ENCODE assay signal across 11 mouse cellular contexts in the genomic region with DNA sequence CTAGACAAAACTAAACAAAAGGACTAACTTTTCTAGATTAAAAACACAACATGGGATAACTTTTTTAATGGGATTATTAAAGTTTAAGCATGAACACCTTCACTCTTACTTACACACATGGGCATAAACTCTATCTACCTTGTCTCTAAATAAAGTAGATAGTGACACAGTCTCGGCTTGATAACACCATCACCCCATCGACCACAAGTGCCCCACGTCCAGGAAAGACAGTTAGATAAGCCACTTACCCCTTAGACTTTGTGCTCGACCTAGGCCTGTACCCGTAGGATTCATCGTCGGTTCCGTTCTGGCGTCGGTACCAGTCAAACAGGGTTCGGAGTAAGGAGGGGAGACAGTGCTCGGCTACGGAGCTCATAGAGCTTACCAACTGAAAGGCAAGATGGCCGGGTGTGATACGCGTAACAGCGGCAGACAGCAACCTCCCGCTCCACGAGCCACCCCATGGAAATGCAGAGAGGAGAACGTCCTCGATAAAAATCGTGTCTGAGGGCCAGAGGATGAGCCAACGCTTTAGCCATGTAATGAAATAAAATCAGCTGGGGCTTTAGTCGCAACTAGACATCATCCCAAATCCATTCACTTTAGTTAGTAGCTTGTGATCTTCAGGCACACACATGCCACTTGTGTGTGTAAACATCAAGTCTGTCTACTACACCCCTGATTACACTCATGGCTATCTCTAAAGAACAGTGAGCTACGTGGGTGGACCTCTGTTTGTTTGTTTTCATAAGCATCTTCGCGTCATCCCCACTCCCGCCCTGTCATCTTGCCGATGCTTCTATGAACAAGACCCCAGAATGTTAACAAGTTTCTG.
DNase-seq lines count a peak whose midpoint lies in the region; ATAC-seq and TF ChIP-seq lines count a peak whose summit lies in the region.
"Had no signal": no experiment of that assay in that cellular context is flagged by ENCODE, and none has a peak within 500 bp of the region (broad histone marks: within the 10 kb centered on the region; RNA-seq: fewer than 3 reads in every experiment).

No protein-coding gene starts in this region.

- H3K27me3 ChIP-seq in heart, embryonic 12.5 days (replicated peaks), result no peaks in the 10 kb centered on the region
- no peaks in the 10 kb centered on the region for H3K27me3 ChIP-seq in heart, embryonic 10.5 days (ENCODE audit: insufficient read depth, poor library complexity, severe bottlenecking)

- no peak for TF ChIP-seq CTCF in layer of hippocampus, adult 2 months (conservative IDR thresholded peaks at IDR 0.05)

- no peaks in the 10 kb centered on the region for H3K9me3 ChIP-seq in heart, embryonic 12.5 days (replicated peaks)
- H3K9me3 ChIP-seq in heart, embryonic 10.5 days, result no peaks in the 10 kb centered on the region
- H3K9me3 ChIP-seq: midbrain, embryonic 10.5 days had no signal

- no peak overlapping the region for H3K4me3 ChIP-seq in heart, embryonic 12.5 days
- H3K4me3 ChIP-seq in heart, embryonic 10.5 days, result no peak overlapping the region
- H3K4me3 ChIP-seq in layer of hippocampus, adult 2 months, result no peak overlapping the region
- H3K4me3 ChIP-seq: midbrain, embryonic 10.5 days had no signal

- peak; percentile 6; the same call in 1 of the 2 replicates for ATAC-seq in heart, embryonic 12.5 days (ENCODE audit: insufficient number of reproducible peaks, low FRiP score)
- ATAC-seq in megakaryocyte progenitor cell, adult 5-6 weeks (replicated peaks; ENCODE audit: poor library complexity), result peak; percentile 36

- H3K9ac ChIP-seq in heart, embryonic 12.5 days, result no peak overlapping the region

- no peak for DNase-seq in heart, embryonic 10.5 days (ENCODE audit: low spot score)
- peak; percentile 21 for DNase-seq in c-Kit-negative CD71-positive TER-119-positive erythroid progenitor cells, embryonic 14.5 days (ENCODE audit: low read depth, low spot score)
- DNase-seq in liver, result peak; percentile 39
- DNase-seq in natural killer cell, adult 2 months (ENCODE audit: low spot score in 2 of 2), result no peak
- no peak for DNase-seq in layer of hippocampus, adult 2 months (ENCODE audit: low spot score in 2 of 2)
- DNase-seq in left cerebral cortex, adult 9 months (ENCODE audit: low spot score in 2 of 2), result no peak
- DNase-seq: adrenal gland, postnatal 25 days; gastrocnemius, postnatal 10 days had no signal

- H3K36me3 ChIP-seq in heart, embryonic 12.5 days, result peaks cover 26% of the 10 kb centered on the region
- peaks cover 28% of the 10 kb centered on the region; the same call in 1 of the 2 replicates for H3K36me3 ChIP-seq in heart, embryonic 10.5 days

- no peak overlapping the region for H3K27ac ChIP-seq in heart, embryonic 12.5 days (ENCODE audit: poor library complexity, severe bottlenecking)
- no peak overlapping the region for H3K27ac ChIP-seq in heart, embryonic 10.5 days
- no peak overlapping the region for H3K27ac ChIP-seq in layer of hippocampus, adult 2 months
- H3K27ac ChIP-seq: midbrain, embryonic 10.5 days had no signal

- peaks cover 11% of the 10 kb centered on the region for H3K4me1 ChIP-seq in heart, embryonic 12.5 days (replicated peaks)
- 0 out of 2 replicates have a peak, but pooled peaks cover 3% of the 10 kb centered on the region for H3K4me1 ChIP-seq in heart, embryonic 10.5 days

- H3K4me2 ChIP-seq in heart, embryonic 12.5 days, result no peak overlapping the region

- WGBS in heart, embryonic 12.5 days, result 81% methylated on average over 29 of the region's 29 CpGs
- 82% methylated on average over 29 of the region's 29 CpGs for WGBS in heart, embryonic 10.5 days

Comparison
In these comparisons a context has a peak if more than half of its experiments do, and no peak if none do; other contexts are left out.
1. DNase-seq: peak in c-Kit-negative CD71-positive TER-119-positive erythroid progenitor cells, embryonic 14.5 days (single experiment) and liver (single experiment); none in heart, embryonic 10.5 days (single experiment), natural killer cell, adult 2 months (0 of 2), layer of hippocampus, adult 2 months (0 of 2) and left cerebral cortex, adult 9 months (0 of 2).